Mouse (Mus musculus) testis, adult 2 months (tissue): ENCODE measurements around the gene Efnb2.

ENCODE experiments used
- CTCF ChIP-seq: fragments of 200-500 bp; IDR thresholded peaks from 2 replicates; pipeline ENCODE4 v1.5.1; 2012; ENCODE audit warnings: low read depth, mild to moderate bottlenecking, inconsistent platforms, low read length, moderate library complexity; ENCODE audit not compliant: control insufficient read depth, insufficient read depth, insufficient replicate concordance
- POLR2A ChIP-seq: fragments of 200-500 bp; IDR thresholded peaks from 2 replicates; pipeline ENCODE4 v1.6.1; 2012; ENCODE audit warnings: low read depth, mild to moderate bottlenecking, inconsistent platforms, low read length, moderate library complexity; ENCODE audit not compliant: control insufficient read depth

- TF ChIP-seq CTCF (no peak), POLR2A (no peak; the same call in 1 of the 2 replicates)
These were observed 39.8 kb upstream of the Efnb2 start for GRCm38 (mm10) chr8:8700821-8701220.
